Mouse (Mus musculus): ENCODE data around the gene Ift27. TPM values are rescaled to one million over a fixed set of nuclear protein-coding genes. Genes with fewer than 3 reads are reported as not detected.
A peak's percentile ranks its signal among the peaks of the same experiment; 100 is the strongest.

Gene Ift27
- total RNA-seq (2021), result 10 to 100 TPM; 38.0 to 48.1 TPM
- long read RNA-seq, experiment 1, transcript Ift27-201 (7 exons, 1,013 nt), result major isoform, 25 of 41 reads
- long read RNA-seq, experiment 1, partial matches to known transcripts, result 0 of 41 reads
- long read RNA-seq, experiment 1, other reads (novel, unspliced or antisense), result 16 of 41 reads
- long read RNA-seq, experiment 2, transcript Ift27-201 (7 exons, 1,013 nt), result major isoform, 10 of 16 reads
- long read RNA-seq, experiment 2, partial matches to known transcripts, result 0 of 16 reads
- long read RNA-seq, experiment 2, other reads (novel, unspliced or antisense), result 6 of 16 reads

DNA sequence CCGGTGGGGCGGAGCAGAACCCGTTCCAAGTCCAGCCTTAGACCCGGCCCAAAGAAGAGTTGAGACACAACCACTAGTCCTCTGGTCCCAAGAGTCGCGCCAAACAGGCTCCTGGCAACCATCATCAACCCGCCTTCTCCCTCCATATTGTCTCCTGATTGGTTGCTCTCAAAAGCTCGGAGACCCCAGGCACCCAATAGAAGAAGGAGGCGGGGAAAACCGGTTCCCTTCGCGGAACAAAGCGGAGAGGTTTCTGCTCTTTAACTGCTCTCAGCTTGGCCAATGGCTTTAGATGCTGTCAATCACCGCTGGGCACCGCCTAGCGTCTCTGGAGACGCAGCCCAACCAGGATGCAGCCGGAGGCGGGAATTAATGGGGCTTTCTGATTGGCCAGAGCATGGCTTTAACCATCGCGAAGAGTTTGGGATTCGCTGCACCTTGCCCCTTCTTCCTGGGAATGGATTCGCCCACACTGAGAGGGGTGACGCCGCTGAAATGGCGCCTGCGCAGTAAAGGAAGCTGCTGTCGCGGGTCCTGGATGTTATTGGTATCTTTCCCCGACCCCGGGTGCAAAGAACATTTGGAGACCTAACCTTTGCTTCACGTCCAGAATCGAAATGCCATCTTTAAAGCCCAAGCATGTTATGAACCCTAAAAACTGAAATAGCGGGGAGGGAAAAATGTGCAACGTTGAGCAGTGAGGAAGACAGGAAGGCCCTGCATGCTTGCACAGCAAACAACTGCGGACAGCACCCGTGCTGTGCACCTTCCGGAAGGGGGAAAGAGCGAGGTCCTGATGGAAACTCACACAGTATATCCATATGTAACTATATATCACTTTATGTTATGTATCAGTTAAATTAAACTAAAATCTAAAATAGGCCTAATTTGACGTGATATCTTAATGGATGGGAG lies at the start of gene Ift27:
Gene Ift27 (minus strand): TSS at position 136 of the 915 bp plus-strand sequence.
- DNase-seq (ENCODE audit: low spot score in 2 of 2), result peak; percentile 87 to 95

- DNase-seq (ENCODE audit: low spot score in 2 of 2), result no peak
These were observed 41.4 kb upstream of the Ift27 start for GRCm38 (mm10) chr15:78215269-78215668.

DNA sequence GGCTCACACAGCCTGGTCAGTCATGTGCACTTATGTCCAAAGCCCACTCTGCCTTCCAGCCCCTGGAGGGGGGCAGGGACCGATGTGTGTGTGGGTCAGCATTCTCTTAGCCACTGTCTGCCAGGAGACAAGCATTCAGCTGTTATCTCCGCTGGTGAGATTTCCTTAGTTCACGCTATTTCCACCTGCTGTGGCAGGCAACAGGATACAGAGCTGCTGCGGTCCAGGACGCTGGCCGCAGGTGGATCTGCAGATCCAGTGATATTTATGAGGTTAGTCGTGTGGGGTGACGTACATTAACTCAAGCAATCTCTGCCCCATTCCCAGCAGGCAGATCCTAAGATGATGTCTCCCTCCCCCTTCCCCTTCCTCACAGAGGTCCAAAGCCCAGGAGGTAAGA lies 37.5 kb upstream of the Ift27 start:
- DNase-seq (ENCODE audit: low spot score in 2 of 2), result no peak

- no peak for DNase-seq (ENCODE audit: low spot score in 2 of 2)
These were observed 36.3 kb upstream of the Ift27 start for GRCm38 (mm10) chr15:78210203-78210602.

- no peak for DNase-seq (ENCODE audit: low spot score in 2 of 2)
These were observed 32.4 kb upstream of the Ift27 start, which contains the start of gene Pvalb for GRCm38 (mm10) chr15:78206312-78206711. Pvalb (minus strand) TSS chr15:78206400.

DNA sequence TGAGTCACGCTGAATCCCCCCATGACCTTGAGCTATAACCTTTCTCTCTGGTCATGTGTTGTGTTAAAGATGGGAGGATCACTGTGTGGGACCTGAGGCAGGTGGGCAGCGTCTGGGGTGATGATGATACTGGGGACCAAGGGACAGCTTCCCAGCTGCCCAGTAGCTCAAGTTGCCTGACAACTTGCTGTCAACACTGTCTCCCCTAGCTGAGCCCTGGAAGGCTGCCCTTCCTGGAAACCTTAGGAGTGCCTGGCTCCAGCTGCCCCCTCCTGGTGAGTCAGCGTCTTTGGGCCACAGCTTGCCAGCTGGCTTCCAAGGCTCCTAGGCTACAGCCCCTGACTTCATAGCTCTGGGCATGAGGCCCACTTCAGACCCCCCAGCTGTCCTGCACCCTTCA lies 31.3 kb upstream of the Ift27 start:
- peak; percentile 44 to 70 for DNase-seq (ENCODE audit: low spot score in 2 of 2)

- DNase-seq (ENCODE audit: low spot score in 2 of 2), result peak; percentile 42 to 57
These were observed 30.3 kb upstream of the Ift27 start for GRCm38 (mm10) chr15:78204053-78204847.

DNA sequence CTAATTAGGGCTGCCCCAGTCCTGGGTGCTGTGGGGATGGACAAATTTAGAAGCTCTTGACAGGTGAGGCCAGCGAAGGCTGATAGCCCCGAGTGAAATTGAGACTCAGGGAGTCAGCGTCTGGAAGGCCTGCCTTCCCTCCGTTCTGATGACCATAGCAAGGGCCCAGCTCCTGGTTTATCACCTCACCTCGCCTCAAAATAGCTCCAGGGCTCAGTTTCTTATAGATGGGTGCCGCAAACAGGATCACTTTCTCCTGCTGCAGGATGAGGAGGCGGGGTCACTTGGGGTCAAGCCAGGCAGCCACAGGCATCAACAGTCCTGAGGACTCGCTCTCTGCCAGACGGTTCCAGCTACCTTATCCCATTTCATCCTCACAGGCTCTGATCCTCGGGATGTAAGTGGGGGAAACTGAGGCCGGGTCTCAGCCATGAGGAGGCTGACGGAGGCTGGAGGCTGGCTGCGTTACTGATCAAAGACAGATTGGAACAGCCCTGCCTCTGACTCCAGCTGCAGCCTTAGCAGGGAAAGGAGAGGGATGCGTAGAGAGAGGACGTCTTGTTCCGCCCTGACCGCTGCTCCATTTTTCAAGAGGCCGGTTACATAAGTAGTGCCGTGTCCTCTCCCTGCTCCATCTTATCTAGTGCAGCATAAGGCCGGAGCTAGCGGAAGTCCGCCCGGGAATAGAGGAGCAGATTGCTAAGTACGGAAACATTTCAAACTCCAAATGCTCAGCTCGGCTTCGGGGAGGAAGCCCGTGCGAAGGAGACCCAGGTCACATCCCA lies 21.4 kb upstream of the Ift27 start:
- no peak for DNase-seq (ENCODE audit: low spot score in 2 of 2)

DNA sequence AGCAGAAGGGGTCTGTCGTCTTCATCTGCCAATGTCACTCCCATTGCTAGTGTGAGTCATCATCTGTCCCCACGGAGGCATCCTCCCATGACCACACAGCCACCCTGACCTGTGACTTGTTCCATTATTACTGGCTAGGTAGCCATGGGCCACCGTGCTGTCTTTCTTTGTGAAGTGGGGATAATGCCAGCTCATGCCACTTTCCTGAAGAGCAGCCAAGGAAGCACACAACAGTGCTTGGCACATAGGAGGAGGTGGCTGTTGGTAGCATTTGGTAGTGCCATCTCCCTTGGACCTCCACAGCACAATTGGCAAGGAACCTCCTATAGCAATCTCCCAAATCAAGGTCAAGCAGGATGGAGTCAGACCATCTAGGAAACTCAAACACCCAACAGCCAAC lies 20.4 kb upstream of the Ift27 start:
- DNase-seq (ENCODE audit: low spot score in 2 of 2), result no peak

DNA sequence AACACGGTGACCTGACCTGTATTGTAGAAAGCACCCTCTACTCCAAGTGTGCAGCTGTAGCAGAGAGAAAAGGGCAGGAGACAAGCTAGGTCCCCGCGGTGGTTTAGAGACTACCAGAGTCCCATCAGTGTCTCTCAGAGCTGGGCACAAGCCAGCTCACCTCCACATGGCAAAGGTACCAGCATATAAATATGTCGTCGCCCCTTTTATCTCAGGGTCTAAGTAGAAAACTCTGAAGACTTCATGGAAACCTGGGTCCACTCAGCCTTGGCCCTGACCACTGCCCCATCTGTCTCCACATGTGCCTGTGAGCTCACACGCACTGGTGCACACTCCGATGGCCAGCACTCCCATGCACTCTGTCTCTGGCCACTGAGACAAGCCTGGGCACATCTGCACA lies 15.7 kb upstream of the Ift27 start:
- DNase-seq (ENCODE audit: low spot score in 2 of 2), result no peak

GRCm38 (mm10) chr15:78188546-78188945 lies 14.6 kb upstream of the Ift27 start:
- no peak for DNase-seq (ENCODE audit: low spot score in 2 of 2)

DNA sequence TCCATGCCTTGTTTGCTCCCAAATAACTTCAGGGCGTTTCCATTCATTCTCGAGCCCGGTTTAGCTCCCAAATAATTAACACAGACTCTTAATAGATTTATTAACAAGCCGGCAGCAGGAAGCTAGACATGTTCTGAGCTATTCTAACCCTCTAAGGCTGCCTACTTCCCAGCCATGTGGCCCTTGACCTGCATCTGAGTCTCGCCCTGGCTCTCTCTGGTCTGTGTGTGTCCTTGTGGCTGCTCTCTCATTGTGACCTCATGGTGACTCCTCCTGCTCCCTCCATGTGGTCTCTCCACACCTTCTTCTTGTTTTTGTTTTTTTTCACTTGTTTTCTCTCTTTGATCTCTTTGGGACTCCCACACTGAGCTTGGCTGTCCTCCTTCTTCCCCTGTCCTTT lies 13.0 kb upstream of the Ift27 start:
- DNase-seq (ENCODE audit: low spot score in 2 of 2), result no peak

GRCm38 (mm10) chr15:78185609-78186008 lies 11.7 kb upstream of the Ift27 start:
- no peak for DNase-seq (ENCODE audit: low spot score in 2 of 2)

GRCm38 (mm10) chr15:78184855-78185254 lies 10.9 kb upstream of the Ift27 start:
- DNase-seq (ENCODE audit: low spot score in 2 of 2), result peak in 1 of 2 experiments; percentile 37

- peak in 1 of 2 experiments; percentile 33 for DNase-seq (ENCODE audit: low spot score in 2 of 2)
These were observed 7.9 kb upstream of the Ift27 start for GRCm38 (mm10) chr15:78181701-78182405.

- no peak for DNase-seq (ENCODE audit: low spot score in 2 of 2)
These were observed 5.9 kb upstream of the Ift27 start for GRCm38 (mm10) chr15:78179775-78180174.

DNA sequence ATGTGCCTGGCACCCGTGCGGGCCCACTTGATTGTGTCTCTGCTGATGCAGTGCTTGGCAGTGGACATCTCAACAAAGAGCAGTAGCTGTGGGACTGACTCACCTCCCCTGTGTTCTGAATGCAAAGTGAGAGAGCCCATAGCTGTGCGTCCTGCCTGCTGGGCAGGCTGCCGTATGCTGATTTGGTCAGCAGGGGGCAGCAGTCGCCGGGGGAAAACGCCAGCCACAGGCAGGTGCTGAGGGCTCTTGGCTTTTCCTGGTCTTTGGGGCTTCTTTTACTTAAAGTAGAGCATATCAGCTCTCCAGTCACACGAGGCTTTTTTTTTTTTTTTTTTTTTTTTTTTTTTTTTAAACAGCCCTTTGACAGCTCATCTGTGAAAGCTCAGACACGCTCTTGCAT lies 4.5 kb upstream of the Ift27 start:
- DNase-seq (ENCODE audit: low spot score in 2 of 2), result peak; percentile 68 to 73

GRCm38 (mm10) chr15:78177257-78177656 lies 3.4 kb upstream of the Ift27 start:
- DNase-seq (ENCODE audit: low spot score in 2 of 2), result no peak

GRCm38 (mm10) chr15:78174887-78175245 lies 959 bp upstream of the Ift27 start:
- DNase-seq (ENCODE audit: low spot score in 2 of 2), result no peak

Measured in gastrocnemius, postnatal 4 days (tissue).